Mouse (Mus musculus) CH12F3 (cell line): Measurements from ENCODE around the gene Hoxa11.

Experiments
- in situ Hi-C: fragments of 300-500 bp; cut with MboI; formaldehyde crosslinking; loops from 2 replicates; pipeline ENCODE4 v1.14.3; 2020; ENCODE audit warnings: low sequenced_read_pairs

Gene Hoxa11

GRCm38 (mm10) chr6:52235267-52235666, 10.3 kb downstream of the Hoxa11 start:
- in situ Hi-C loops, result no loop called here

DNA sequence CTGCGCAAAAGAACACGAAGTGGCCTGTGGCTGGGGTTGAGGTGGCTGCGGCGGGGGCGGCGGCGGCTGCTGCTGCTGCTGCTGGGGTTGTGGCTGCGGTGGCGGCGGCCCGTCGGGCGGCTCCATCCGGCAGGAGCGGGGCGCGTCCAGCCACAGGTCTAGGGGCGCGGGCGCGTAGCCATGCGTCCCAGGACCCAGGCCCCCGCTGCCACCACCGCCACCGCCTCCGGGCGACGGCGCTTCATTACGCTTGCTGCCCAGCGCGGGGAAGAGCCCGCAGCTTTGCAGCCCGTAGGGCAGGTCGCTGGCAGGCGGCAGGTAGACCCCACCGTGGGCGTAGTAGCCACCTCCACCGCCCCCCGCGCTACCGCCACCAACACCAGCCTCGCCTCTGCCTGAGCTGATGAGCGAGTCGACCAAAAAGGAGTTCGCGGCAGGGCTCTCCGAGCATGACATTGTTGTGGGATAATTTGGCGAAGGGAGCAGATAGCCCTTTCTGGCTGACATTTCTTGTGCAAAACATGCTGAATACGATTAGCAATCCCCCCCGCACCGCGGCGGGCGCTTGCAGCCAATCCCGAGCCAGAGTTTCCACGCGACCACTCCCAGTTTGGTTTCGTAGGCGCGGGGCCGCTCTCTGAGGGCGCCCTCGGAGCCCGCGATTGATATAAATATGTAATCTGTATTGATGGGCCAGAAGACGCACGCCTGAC, 11.0 kb downstream of the Hoxa11 start:
- in situ Hi-C loops, result no loop called here

GRCm38 (mm10) chr6:52233546-52234427, 11.8 kb downstream of the Hoxa11 start:
- in situ Hi-C loops, result no loop called here

DNA sequence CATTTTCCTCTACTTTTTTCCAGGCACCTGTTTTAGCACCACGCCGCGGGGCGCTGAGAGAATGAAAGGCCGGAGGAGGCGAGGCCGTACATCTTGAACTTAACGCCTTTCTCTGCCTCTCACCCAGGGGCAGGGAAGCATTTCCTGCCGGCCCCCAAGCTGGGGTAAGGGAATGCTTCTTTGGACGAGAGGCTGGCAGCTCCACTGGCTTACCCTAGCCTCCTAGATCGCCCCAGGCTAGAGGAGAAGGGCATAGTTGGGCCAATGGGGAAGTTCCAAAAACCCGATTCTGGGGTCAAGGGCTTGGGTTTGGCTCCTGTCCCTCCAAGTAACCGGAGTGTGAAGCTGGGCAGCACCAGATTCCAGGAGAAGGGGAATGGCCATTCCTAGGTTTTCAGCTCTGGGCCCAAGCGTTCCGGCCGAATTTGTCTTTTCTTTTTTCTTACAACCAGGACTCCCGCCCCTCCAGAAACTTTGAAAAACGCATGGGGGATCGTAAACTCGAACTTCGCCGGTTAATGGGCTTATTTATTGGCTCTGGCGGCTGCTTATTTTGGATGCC, 12.5 kb downstream of the Hoxa11 start:
- in situ Hi-C loops, result no loop called here

DNA sequence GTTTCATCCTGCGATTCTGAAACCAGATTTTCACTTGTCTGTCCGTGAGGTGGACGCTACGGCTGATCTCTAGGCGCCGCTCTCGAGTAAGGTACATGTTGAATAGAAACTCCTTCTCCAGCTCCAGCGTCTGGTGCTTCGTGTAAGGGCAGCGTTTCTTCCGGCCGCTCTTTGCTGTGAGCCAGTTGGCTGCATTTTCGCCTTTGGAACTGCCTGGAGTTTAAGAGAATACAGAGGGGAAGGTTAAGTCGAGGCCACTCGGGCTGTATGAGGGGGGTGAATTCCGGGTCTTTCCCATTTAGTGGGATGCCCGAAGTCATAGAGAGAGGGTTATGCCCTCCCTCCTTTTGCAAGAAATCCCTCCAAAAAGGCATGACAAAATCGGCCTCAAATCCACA, 13.0 kb downstream of the Hoxa11 start:
- in situ Hi-C loops, result no loop called here

DNA sequence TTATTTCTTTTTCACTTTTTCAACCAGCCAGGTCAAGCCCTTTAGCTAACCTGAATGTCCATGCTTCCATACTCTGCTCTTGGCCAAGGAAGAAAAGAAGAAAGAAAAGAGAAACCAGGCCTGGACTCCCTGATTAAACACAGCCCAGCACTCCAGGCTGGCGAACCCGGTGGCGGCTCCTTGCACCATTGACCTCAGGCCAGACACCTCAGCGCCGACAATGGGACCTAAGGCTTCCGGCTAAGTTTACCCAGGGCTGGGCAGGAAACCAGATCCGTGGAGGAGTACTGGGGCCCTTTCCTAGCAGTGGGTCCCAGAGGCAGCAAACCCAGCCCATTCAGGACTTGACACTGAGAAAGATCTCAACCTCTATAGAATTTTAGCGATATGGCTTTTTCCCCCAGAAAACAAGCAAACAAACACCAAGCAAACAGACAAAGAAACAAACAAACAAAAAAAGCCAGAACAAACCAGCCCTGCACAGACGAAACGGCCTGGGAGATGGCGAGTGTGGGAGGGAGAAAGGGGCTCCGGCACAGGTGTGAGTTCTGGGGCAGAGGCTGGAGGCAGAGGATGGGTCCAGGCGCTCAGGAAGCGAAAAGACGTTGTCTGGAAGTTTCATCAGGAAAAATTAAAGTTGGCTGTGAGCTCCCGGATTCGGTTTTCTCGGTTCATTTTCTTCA, 13.6 kb downstream of the Hoxa11 start:
- in situ Hi-C loops, result no loop called here

GRCm38 (mm10) chr6:52230516-52231165, 15.0 kb downstream of the Hoxa11 start, which contains the start of gene Hoxa9:
TSS of gene Hoxa9 (minus strand) at chr6:52231089.
- in situ Hi-C loops, result no loop called here

DNA sequence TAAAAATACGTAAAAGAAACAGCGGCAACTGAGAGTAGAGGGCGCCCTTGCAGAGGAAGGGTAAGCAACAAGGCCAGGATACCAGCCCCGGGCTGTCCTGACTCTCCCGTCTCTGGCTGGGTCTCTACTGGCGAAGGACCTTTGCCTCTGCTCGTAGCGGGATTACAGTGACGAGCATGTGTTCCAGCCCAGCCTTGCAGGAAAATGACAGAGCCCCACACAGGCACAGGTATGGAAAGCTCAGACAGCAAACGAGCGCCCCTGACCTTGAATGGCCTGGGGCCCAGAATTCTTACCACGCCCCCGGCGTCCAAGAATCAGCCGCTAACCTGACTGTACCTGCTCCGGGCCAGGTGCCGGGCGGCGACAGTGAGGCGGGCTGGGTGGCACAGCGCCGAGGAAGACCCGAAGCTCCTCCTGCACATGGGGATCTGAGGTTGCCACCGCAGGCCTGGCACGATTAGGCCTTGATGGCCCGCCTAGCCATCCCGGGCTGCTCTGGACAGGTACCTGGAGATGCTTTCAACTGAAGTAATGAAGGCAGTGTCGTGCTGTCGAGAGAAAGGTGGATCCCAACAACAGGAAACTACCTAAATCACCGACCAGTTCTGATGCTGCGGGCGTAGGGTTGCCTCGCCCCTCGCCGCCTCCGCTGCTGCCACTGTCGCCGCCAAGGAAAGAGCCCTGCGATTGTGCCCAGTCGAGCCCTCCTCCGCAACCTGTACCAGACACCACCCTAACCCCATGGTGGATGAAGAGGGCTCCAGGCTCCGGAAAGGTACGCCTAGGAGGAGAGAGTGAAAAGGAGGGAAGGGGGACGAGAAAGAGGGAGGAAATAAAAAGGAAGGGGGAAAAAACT, 15.8 kb downstream of the Hoxa11 start:
- in situ Hi-C loops, result loop anchor here (10.0 kb wide), 1 partner anchor 1015 kb away; no protein-coding TSS in a partner anchor

DNA sequence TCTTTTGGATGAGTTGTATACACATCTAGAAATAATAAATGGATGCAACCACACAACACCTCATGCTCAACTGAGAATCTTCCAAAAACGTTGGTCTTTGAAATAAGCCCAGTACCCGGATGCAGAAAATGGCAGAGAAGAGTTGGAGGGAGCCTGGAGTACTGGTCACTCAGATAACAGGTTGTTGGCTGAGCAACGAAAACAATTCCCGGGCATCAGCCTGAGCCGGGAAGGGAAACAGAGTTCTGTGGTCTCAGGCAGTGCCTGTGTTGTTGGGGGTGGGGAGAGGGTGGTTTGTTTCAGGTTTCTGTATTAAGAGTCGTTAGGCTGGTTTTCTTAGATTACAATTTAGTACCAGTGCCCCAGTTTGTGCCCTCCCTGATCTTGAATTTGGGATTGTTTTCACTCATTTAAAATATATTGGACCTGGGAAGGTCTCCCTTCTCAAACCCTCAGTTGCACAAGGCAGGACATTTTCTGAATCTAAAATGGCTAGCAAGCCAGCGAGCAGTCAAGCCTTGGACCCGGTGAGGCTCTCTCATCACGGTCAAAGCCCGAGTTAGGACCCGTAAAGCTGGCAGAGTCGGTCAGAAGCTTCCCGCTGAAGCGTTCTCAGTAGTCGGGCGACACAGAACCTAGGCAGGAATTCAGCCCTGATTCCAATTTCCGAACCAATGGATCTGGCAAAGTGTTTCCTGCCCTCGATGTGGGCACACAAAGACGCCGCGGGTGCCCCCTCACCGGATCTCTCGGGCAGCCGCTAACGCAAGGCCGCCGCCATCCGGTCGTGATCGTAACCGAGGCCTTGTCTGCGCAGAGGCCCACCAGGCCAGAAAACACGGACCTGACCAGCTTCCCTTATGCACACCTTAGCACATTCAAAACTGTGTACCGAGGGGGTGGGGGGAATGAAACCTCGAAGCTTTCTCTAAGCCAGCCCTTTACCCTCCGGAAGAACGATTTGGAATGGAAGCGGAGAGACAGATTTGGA, 16.8 kb downstream of the Hoxa11 start:
- in situ Hi-C loops, result loop anchor here (10.0 kb wide), 1 partner anchor 1014 kb away; no protein-coding TSS in a partner anchor

DNA sequence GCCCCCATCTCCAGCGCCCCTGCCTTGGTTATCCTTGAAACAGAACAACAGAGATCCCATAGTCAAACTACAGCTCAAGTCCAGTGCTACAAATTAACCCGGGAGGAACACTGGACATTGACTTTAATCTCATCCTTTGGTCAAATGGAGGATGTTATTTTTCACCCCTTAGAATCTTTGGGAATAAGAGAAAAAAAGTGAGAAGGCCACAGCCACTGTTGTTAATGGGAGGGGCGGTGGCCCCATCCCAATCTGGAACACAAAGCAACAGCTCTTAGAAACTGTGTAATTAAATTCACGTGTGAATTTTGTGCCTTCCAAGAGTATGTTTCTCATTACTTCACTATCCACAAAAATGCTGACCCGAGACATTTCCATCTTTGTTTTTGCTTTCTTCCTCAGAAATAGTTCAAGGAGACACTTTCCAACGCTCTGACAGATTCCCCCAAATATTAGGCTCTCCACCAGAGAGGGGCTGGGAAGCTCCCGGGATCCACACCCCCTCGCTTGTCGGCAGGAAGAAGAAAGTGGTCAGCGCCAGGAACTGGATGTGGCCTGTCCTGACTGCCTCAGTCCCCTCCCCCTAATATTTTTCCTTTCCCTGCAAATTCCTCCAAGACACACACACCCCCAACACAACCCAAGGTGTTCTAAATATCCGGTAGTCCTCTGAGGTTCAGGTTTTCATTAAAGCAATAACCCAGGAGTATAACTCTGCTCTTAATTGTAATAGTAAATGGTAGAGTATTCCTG, 18.0 kb downstream of the Hoxa11 start:
- in situ Hi-C loops, result loop anchor here (10.0 kb wide), 1 partner anchor 1013 kb away; no protein-coding TSS in a partner anchor

DNA sequence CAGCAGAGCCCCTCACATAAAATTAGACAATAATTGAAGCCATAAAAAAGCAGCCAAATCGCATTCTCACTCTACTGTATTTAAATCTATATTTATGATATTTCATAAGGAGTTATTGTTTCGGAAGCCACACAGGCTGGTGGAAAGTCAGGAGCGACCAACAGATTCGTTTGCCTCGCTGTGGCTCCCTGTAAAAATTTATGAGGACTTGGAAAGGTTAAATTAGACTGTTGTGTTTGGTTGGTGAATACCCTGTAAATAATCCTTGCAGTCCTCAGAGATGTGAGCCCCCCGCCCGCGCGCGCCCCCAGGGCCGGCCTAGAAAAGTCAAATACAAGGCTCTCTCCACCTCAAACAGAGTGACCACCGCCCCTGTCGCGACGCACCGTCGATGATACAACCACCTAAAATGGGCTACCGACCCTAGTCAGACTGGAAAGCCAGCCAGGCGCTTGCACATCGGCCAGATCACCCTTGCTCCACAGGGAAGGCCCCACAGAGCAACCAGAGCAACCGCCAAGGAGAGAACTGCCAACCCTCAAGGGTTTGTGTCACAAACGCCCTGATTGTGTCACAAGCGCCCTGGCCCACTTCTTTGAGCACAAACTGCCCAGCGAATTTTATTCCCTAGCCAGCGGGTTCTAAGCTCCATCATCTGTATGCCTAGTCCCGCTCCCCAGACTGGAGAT, 18.9 kb downstream of the Hoxa11 start:
- in situ Hi-C loops, result loop anchor here (10.0 kb wide), 1 partner anchor 1012 kb away; no protein-coding TSS in a partner anchor

- in situ Hi-C loops, result loop anchor here (10.0 kb wide), 1 partner anchor 1011 kb away; no protein-coding TSS in a partner anchor
Observed at GRCm38 (mm10) chr6:52225612-52226568, 19.7 kb downstream of the Hoxa11 start.

DNA sequence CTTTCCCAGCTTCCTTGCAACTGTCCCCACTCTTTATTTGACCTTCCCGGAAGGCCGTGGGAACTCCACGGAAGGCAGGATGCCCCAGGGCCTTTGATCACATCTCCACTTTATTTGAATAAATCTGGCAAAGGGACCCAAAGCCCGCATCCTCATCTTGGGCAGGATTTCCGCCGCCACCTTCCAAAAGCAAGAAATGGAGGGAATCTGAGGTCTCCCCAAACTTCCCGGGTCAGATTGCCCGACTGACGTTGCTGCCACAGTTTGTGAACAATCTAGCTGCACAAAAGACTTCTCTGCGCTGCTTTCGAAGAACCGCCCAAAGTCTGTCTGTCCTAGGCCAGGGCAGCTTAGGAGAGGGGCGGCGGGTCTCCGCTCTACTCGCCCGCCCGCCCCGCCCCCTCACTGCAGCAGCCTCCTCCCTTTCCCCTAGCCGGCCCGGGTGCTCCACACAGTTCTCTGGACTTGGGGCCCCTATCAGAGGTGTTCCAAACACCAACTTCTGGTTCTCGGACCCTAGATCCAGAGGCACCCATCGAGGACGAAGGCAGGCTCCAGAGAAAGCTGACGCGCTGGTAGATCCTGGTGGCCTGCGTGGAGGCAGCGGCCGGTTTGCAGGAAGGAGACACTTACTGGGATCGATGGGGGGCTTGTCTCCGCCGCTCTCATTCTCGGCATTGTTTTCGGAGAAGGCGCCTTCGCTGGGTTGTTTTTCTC, 20.6 kb downstream of the Hoxa11 start:
- in situ Hi-C loops, result loop anchor here (5.0 to 25.0 kb wide), 3 partner anchors 363 to 1010 kb away; no protein-coding TSS in a partner anchor

DNA sequence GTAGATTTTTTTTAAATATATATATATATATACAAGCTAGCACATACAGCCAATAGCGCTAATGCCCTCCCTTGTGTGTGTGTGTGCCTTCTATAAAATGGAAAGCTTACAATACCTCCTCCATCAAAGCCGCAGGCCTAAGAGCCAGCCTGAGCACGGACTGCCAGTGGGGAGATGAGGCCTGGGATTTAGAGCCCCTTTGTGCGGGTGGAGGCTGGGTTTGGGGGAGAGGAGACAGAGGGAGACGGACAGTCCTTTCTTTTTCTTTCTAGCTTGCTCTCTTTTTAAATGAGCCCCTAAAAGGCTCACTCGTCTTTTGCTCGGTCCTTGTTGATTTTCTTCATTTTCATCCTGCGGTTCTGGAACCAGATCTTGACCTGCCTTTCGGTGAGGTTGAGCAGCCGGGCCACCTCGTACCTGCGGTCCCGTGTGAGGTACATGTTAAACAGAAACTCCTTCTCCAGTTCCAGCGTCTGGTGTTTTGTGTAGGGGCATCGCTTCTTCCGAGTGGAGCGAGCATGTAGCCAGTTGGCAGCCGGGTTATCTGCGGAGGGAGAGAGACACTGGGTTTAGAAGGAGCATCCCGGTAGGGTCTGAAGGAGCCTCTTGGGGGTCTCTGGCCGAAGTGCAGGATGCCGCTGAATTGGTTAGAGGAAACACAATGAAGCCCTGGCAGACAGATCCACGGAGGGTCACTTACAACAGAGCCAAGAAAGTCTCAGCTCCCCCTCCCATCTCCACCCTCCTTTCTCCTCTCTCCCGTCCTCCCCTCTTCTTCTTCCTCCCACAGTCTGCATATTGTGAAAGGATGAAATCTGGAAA, 21.5 kb downstream of the Hoxa11 start:
- in situ Hi-C loops, result loop anchor here (5.0 to 25.0 kb wide), 3 partner anchors 362 to 1009 kb away; no protein-coding TSS in a partner anchor
